Mouse (Mus musculus): ENCODE data around the gene Ank.

The Ank gene

GRCm38 (mm10) chr15:27536771-27537170, 70.3 kb downstream of the Ank start:
- DNase-seq (ENCODE audit: low spot score in 2 of 2), result no peak

- no peak for DNase-seq (ENCODE audit: low spot score in 2 of 2)
Measured at GRCm38 (mm10) chr15:27537519-27538223, 71.2 kb downstream of the Ank start.

- DNase-seq (ENCODE audit: low spot score in 2 of 2), result no peak
Measured at GRCm38 (mm10) chr15:27539745-27540144, 73.3 kb downstream of the Ank start.

- no peak for DNase-seq (ENCODE audit: low spot score in 2 of 2)
Measured at GRCm38 (mm10) chr15:27545203-27545602, 78.7 kb downstream of the Ank start.

- no peak for DNase-seq (ENCODE audit: low spot score in 2 of 2)
Measured at GRCm38 (mm10) chr15:27548110-27548509, 81.6 kb downstream of the Ank start.

- DNase-seq (ENCODE audit: low spot score in 2 of 2), result no peak
Measured at GRCm38 (mm10) chr15:27549071-27549470, 82.6 kb downstream of the Ank start.

GRCm38 (mm10) chr15:27549878-27550277, 83.4 kb downstream of the Ank start:
- no peak for DNase-seq (ENCODE audit: low spot score in 2 of 2)

GRCm38 (mm10) chr15:27550358-27550992, 84.0 kb downstream of the Ank start:
- DNase-seq (ENCODE audit: low spot score in 2 of 2), result no peak

- DNase-seq (ENCODE audit: low spot score in 2 of 2), result no peak
Measured at GRCm38 (mm10) chr15:27551117-27552114, 84.9 kb downstream of the Ank start.

GRCm38 (mm10) chr15:27552129-27552700, 85.7 kb downstream of the Ank start:
- no peak for DNase-seq (ENCODE audit: low spot score in 2 of 2)

- no peak for DNase-seq (ENCODE audit: low spot score in 2 of 2)
Measured at GRCm38 (mm10) chr15:27553554-27553953, 87.1 kb downstream of the Ank start.

- DNase-seq (ENCODE audit: low spot score in 2 of 2), result no peak
Measured at GRCm38 (mm10) chr15:27558456-27559147, 92.1 kb downstream of the Ank start.

GRCm38 (mm10) chr15:27560315-27560714, 93.8 kb downstream of the Ank start:
- no peak for DNase-seq (ENCODE audit: low spot score in 2 of 2)

- DNase-seq (ENCODE audit: low spot score in 2 of 2), result no peak
Measured at GRCm38 (mm10) chr15:27564106-27565100, 97.9 kb downstream of the Ank start.

GRCm38 (mm10) chr15:27565626-27566185, 99.2 kb downstream of the Ank start:
- no peak for DNase-seq (ENCODE audit: low spot score in 2 of 2)

GRCm38 (mm10) chr15:27567356-27567755, 100.9 kb downstream of the Ank start:
- no peak for DNase-seq (ENCODE audit: low spot score in 2 of 2)

GRCm38 (mm10) chr15:27568371-27568770, 101.9 kb downstream of the Ank start:
- no peak for DNase-seq (ENCODE audit: low spot score in 2 of 2)

GRCm38 (mm10) chr15:27569924-27570323, 103.4 kb downstream of the Ank start:
- DNase-seq (ENCODE audit: low spot score in 2 of 2), result no peak

- no peak for DNase-seq (ENCODE audit: low spot score in 2 of 2)
Measured at GRCm38 (mm10) chr15:27570385-27570784, 103.9 kb downstream of the Ank start.

- DNase-seq (ENCODE audit: low spot score in 2 of 2), result no peak
Measured at GRCm38 (mm10) chr15:27571179-27571578, 104.7 kb downstream of the Ank start.
